Mouse (Mus musculus) intestine, embryonic 16.5 days (tissue): ENCODE data around the gene Gemin8. TPM values are rescaled to one million over a fixed set of nuclear protein-coding genes. Genes with fewer than 3 reads are reported as not detected.
A peak's percentile ranks its signal among the peaks of the same experiment; 100 is the strongest.

Experiments
- ATAC-seq: fragments of 200-750 bp; cut with Nextera tagmentation; 2 replicates; pipeline ENCODE4 v1.8.0; 2017; ENCODE audit warnings: moderate TSS enrichment, moderate library complexity
- H3K27ac ChIP-seq: fragments of 300-500 bp; sonication (generic); 2 replicates; pipeline ENCODE4 v1.5.1; 2014; ENCODE audit warnings: mild to moderate bottlenecking, low read length
- H3K27me3 ChIP-seq: fragments of 300-500 bp; sonication (generic); replicated peaks from 2 replicates; pipeline ENCODE4 v1.6.1; 2014; ENCODE audit warnings: low read length, control low read depth, mixed read lengths; ENCODE audit not compliant: control insufficient read depth, insufficient read depth
- H3K36me3 ChIP-seq: fragments of 300-500 bp; sonication (generic); 2 replicates; pipeline ENCODE4 v1.6.1; 2014; ENCODE audit warnings: low read length, control low read depth; ENCODE audit not compliant: control insufficient read depth, insufficient read depth
- H3K4me1 ChIP-seq: fragments of 300-500 bp; sonication (generic); 2 replicates; pipeline ENCODE4 v1.6.1; 2014; ENCODE audit warnings: low read length, control low read depth, mixed read lengths; ENCODE audit not compliant: control insufficient read depth, insufficient read depth
- H3K4me2 ChIP-seq: fragments of 300-500 bp; sonication (generic); 2 replicates; pipeline ENCODE4 v1.6.1; 2014; ENCODE audit warnings: low read depth, low read length, control low read depth
- H3K4me3 ChIP-seq: fragments of 300-500 bp; sonication (generic); 2 replicates; pipeline ENCODE4 v1.5.1; 2014; ENCODE audit warnings: mild to moderate bottlenecking, low read length
- H3K9ac ChIP-seq: fragments of 300-500 bp; sonication (generic); 2 replicates; pipeline ENCODE4 v1.6.1; 2014; ENCODE audit warnings: low read depth, low read length
- H3K9me3 ChIP-seq: fragments of 300-500 bp; sonication (generic); 2 replicates; pipeline ENCODE4 v1.6.1; 2016; ENCODE audit warnings: low read length, control low read depth; ENCODE audit not compliant: control insufficient read depth
- WGBS: fragments of 180-500 bp; shearing (Covaris S2); extraction: QIAGEN DNeasy Blood & Tissue Kit; methylation state at CpG from one replicate; pipeline ENCODE4 v1.1.7; 2014; 5-methylcytosine and 5-hydroxymethylcytosine counted together
- polyA plus RNA-seq: library from polyadenylated mRNA; unstranded; fragments of >200 nt; fragmentation: Nextera tagmentation; extraction: Ambion mirVana; gene quantifications from 2 replicates; pipeline ENCODE4 v1.2.1, GENCODE M21; 2015

Gene Gemin8
- polyA plus RNA-seq, 1 experiment from 2014 or later = 7.0 TPM

GRCm38 (mm10) chrX:166177929-166178328 lies 7.7 kb downstream of the Gemin8 start:
- ATAC-seq = peak; percentile 76
- no peak overlapping the region for H3K4me2 ChIP-seq
- WGBS = 75% methylated on average over 7 of the region's 7 CpGs

GRCm38 (mm10) chrX:166183094-166183493 lies 12.8 kb downstream of the Gemin8 start:
- Histone ChIP-seq H3K9ac (no peak overlapping the region), H3K4me3 (no peak overlapping the region), H3K27ac (no peak overlapping the region), H3K4me2 (no peak overlapping the region), H3K4me1 (no peaks in the 10 kb centered on the region), H3K9me3 (no peaks in the 10 kb centered on the region), H3K27me3 (no peaks in the 10 kb centered on the region), H3K36me3 (no peaks in the 10 kb centered on the region)
- ATAC-seq = no peak
- 92% methylated on average over 3 of the region's 3 CpGs for WGBS

More at GRCm38 (mm10) chrX:166177929-166178328, 7.7 kb downstream of the Gemin8 start:
- Histone ChIP-seq H3K36me3 (no peaks in the 10 kb centered on the region), H3K9ac (no peak overlapping the region), H3K4me3 (no peak overlapping the region), H3K9me3 (no peaks in the 10 kb centered on the region), H3K4me1 (no peaks in the 10 kb centered on the region), H3K27ac (no peak overlapping the region), H3K27me3 (no peaks in the 10 kb centered on the region)

DNA sequence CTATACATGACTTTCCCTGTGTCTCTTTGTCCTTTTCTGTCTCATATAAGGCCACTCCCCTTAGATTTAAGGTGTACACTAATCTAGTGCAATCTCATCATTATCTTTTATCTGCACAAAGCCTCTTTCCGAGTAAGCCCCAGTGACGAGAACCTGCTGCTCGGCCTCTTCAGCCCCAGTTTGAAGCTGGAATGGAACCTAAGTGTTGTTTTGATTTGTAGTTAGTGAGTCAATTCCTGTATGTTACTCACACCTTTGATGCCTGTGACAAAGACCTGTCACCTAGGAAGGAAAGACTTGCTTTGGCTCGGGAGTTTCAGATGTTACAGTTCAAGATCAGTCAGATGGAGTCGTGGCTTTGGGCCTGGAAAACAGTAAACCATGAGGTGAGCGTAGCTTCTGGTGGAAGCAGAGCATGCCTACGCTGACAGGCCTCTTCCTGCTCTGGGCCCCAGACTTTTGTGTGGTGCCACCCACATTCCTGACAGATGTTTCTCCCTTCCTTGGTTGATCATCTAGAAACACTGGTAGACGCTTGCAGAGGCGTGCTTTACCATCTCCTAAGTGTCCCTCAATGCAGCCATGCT lies 15.2 kb downstream of the Gemin8 start:
- no peaks in the 10 kb centered on the region for H3K36me3 ChIP-seq
- H3K4me1 ChIP-seq = no peaks in the 10 kb centered on the region
- ATAC-seq = no peak
- no peak overlapping the region for H3K4me2 ChIP-seq
- no peaks in the 10 kb centered on the region for H3K9me3 ChIP-seq
- H3K9ac ChIP-seq = no peak overlapping the region
- no peaks in the 10 kb centered on the region for H3K27me3 ChIP-seq
- no peak overlapping the region for H3K4me3 ChIP-seq
- 81% methylated on average over 9 of the region's 9 CpGs for WGBS
- H3K27ac ChIP-seq = no peak overlapping the region

- H3K27me3 ChIP-seq = no peaks in the 10 kb centered on the region
- 34% methylated on average over 1 of the region's 1 CpGs for WGBS
Measured at GRCm38 (mm10) chrX:166187803-166188202, 17.5 kb downstream of the Gemin8 start.

GRCm38 (mm10) chrX:166196327-166196726 lies 26.1 kb downstream of the Gemin8 start:
- ATAC-seq = no peak
- Histone ChIP-seq H3K4me2 (no peak overlapping the region), H3K27ac (no peak overlapping the region), H3K9me3 (no peaks in the 10 kb centered on the region), H3K36me3 (no peaks in the 10 kb centered on the region), H3K4me3 (no peak overlapping the region), H3K4me1 (no peaks in the 10 kb centered on the region), H3K9ac (no peak overlapping the region), H3K27me3 (no peaks in the 10 kb centered on the region)

More at GRCm38 (mm10) chrX:166187803-166188202, 17.5 kb downstream of the Gemin8 start:
- no peaks in the 10 kb centered on the region for H3K4me1 ChIP-seq
- H3K4me2 ChIP-seq = no peak overlapping the region
- ATAC-seq = no peak
- no peaks in the 10 kb centered on the region for H3K9me3 ChIP-seq
- H3K9ac ChIP-seq = no peak overlapping the region
- H3K4me3 ChIP-seq = no peak overlapping the region
- H3K27ac ChIP-seq = no peak overlapping the region
- no peaks in the 10 kb centered on the region for H3K36me3 ChIP-seq

- 78% methylated on average over 2 of the region's 2 CpGs for WGBS
- no peak overlapping the region for H3K4me3 ChIP-seq
- no peaks in the 10 kb centered on the region for H3K27me3 ChIP-seq
- H3K9ac ChIP-seq = no peak overlapping the region
- no peaks in the 10 kb centered on the region for H3K36me3 ChIP-seq
- H3K9me3 ChIP-seq = 0 out of 2 replicates have a peak, but pooled peaks cover 4% of the 10 kb centered on the region
- H3K4me1 ChIP-seq = no peaks in the 10 kb centered on the region
- 0 out of 2 replicates have a peak, but pooled peaks have one; percentile 52 for ATAC-seq
- no peak overlapping the region for H3K4me2 ChIP-seq
- no peak overlapping the region for H3K27ac ChIP-seq
Measured at GRCm38 (mm10) chrX:166198266-166198665, 28.0 kb downstream of the Gemin8 start.

DNA sequence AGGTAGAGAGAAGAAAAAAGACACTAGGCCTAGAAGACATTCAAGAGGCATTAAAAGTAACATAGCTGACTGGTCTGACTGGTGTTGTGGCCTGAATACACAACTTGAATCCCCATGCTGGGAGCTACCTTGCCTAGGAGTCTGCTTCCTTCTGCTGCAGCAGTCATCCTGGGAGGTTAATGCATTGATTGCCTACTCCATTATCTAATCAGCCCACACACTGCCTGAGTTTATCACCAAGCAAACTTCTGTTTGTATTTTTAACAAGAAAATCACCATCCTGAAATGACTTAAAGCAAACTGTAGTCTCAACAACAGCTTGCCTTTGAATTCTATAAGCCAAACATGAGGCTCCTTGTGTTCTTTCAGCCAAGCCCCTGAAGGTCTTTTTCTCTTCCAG lies 29.6 kb downstream of the Gemin8 start:
- Histone ChIP-seq H3K27ac (no peak overlapping the region), H3K9ac (no peak overlapping the region), H3K4me2 (no peak overlapping the region), H3K27me3 (no peaks in the 10 kb centered on the region), H3K4me1 (no peaks in the 10 kb centered on the region), H3K9me3 (0 out of 2 replicates have a peak, but pooled peaks cover 4% of the 10 kb centered on the region), H3K36me3 (no peaks in the 10 kb centered on the region), H3K4me3 (no peak overlapping the region)
- ATAC-seq = no peak

DNA sequence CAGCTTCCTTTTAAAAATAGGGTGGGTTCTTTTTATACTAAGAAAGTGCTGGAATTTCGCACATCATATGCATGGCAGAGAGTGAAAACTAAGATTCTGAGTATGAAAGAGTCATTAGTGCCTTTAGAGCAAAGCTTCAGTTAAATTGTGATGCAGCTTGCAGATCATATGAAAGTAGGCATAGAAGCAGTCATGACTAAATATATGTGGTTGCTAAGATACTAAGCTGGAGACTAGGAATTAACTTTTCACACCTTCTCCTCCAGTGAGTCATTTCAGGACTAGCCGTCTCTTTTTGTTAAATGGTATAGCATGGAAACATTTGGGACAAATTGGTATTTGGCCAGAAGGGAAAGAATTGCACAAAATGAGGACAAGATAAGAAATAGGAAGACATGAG lies 44.3 kb downstream of the Gemin8 start:
- Histone ChIP-seq H3K4me2 (no peak overlapping the region), H3K4me3 (no peak overlapping the region), H3K36me3 (no peaks in the 10 kb centered on the region), H3K27ac (no peak overlapping the region), H3K27me3 (peaks cover 13% of the 10 kb centered on the region), H3K4me1 (no peaks in the 10 kb centered on the region), H3K9ac (no peak overlapping the region), H3K9me3 (no peaks in the 10 kb centered on the region)
- 73% methylated on average over 2 of the region's 2 CpGs for WGBS
- ATAC-seq = no peak

DNA sequence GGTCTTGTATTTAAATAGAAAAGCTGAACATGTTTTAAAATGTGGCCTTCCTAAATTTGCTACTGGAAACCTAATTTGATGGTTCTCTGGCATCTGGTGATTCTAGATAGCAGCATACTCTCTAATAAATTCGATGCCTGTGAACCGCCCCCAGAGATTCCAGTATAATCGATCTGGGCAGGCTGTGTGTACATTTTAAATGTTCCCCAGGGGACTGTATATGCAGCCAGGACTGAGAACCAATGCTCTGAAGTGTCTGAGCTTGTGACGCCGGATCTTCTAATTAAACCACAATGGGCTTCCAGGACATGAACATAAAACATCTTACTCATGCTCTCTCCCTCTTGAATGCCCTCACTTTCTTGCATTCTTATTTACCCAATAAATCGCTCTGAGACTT lies 46.0 kb downstream of the Gemin8 start:
- no peaks in the 10 kb centered on the region for H3K36me3 ChIP-seq
- H3K4me3 ChIP-seq = no peak overlapping the region
- peaks cover 11% of the 10 kb centered on the region for H3K27me3 ChIP-seq
- no peak overlapping the region for H3K4me2 ChIP-seq
- 73% methylated on average over 6 of the region's 6 CpGs for WGBS
- no peak overlapping the region for H3K9ac ChIP-seq
- H3K4me1 ChIP-seq = no peaks in the 10 kb centered on the region
- no peaks in the 10 kb centered on the region for H3K9me3 ChIP-seq
- ATAC-seq = no peak
- H3K27ac ChIP-seq = no peak overlapping the region

DNA sequence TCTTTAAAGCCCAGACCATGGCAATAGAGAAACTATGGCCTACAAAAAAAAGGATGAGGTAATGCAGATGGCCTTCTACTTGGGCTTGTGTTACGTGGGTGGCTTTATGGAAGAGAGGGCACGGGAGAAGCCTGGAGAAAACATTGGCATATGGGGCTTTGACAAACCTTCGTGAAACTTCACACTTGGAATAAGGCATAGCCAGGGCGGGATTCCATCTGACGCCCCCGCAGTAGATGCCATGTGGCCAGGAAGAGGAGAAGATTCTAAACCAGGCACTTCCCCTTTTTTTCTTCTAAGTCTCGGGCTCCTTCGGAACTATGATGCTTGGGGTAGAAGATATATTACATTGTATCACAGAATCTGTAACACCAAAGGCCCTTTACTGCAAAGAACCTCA lies 46.5 kb downstream of the Gemin8 start:
- 89% methylated on average over 8 of the region's 8 CpGs for WGBS
- H3K9ac ChIP-seq = no peak overlapping the region
- H3K9me3 ChIP-seq = no peaks in the 10 kb centered on the region
- H3K27ac ChIP-seq = no peak overlapping the region
- H3K4me3 ChIP-seq = no peak overlapping the region
- no peaks in the 10 kb centered on the region for H3K4me1 ChIP-seq
- H3K27me3 ChIP-seq = peaks cover 11% of the 10 kb centered on the region
- no peak for ATAC-seq
- H3K4me2 ChIP-seq = no peak overlapping the region
- H3K36me3 ChIP-seq = no peaks in the 10 kb centered on the region
